Mouse (Mus musculus): ENCODE data around the gene Tut4. TPM values are rescaled to one million over a fixed set of nuclear protein-coding genes. Genes with fewer than 3 reads are reported as not detected.

Gene Tut4
- 65.8 and 105 TPM in 2 replicates for polyA plus RNA-seq (2014; fragmentation: Nextera tagmentation; extraction: Ambion mirVana)

- Histone ChIP-seq H3K27ac (ENCODE audit: low read depth, low read length) (peak within 1 kb of the TSS; percentile 98), H3K4me1 (replicated peaks; ENCODE audit: control insufficient read depth, insufficient read depth, low read length) (no peaks in the 10 kb centered on the region), H3K4me3 (ENCODE audit: low read depth, low read length) (peak within 1 kb of the TSS; percentile 99), H3K9ac (ENCODE audit: low read depth, low read length) (peak within 1 kb of the TSS; percentile 98), H3K9me3 (ENCODE audit: control insufficient read depth, low read length) (no peaks in the 10 kb centered on the region), H3K27me3 (ENCODE audit: control insufficient read depth, insufficient read depth, low read length) (no peaks in the 10 kb centered on the region), H3K4me2 (replicated peaks; ENCODE audit: low read depth, low read length) (peak within 1 kb of the TSS; percentile 79), H3K36me3 (ENCODE audit: control insufficient read depth, insufficient read depth, low read length) (no peaks in the 10 kb centered on the region)
- ATAC-seq (ENCODE audit: low FRiP score), result peak; percentile 92
- WGBS, result under 1% methylated on average over 49 of the region's 97 CpGs
- DNase-seq (ENCODE audit: low spot score), result peak; percentile 93
These were observed at the start of gene Tut4 for GRCm38 (mm10) chr4:108459231-108460155. Gene Tut4, plus strand, starts transcription at chr4:108459426.

- DNase-seq (ENCODE audit: low spot score), result no peak
- no peak overlapping the region for H3K4me3 ChIP-seq (ENCODE audit: low read depth, low read length)
- no peak overlapping the region for H3K9ac ChIP-seq (ENCODE audit: low read depth, low read length)
- no peak for ATAC-seq (ENCODE audit: low FRiP score)
- no peaks in the 10 kb centered on the region for H3K36me3 ChIP-seq (ENCODE audit: control insufficient read depth, insufficient read depth, low read length)
- no peak overlapping the region for H3K4me2 ChIP-seq (replicated peaks; ENCODE audit: low read depth, low read length)
- WGBS, result 94% methylated on average over 2 of the region's 2 CpGs
- no peaks in the 10 kb centered on the region for H3K9me3 ChIP-seq (ENCODE audit: control insufficient read depth, low read length)
- H3K27me3 ChIP-seq (ENCODE audit: control insufficient read depth, insufficient read depth, low read length), result no peaks in the 10 kb centered on the region
- no peaks in the 10 kb centered on the region for H3K4me1 ChIP-seq (replicated peaks; ENCODE audit: control insufficient read depth, insufficient read depth, low read length)
- no peak overlapping the region for H3K27ac ChIP-seq (ENCODE audit: low read depth, low read length)
These were observed 34.6 kb upstream of the Tut4 start for GRCm38 (mm10) chr4:108424587-108424986.

GRCm38 (mm10) chr4:108427719-108428340, 31.4 kb upstream of the Tut4 start:
- 84% methylated on average over 11 of the region's 11 CpGs for WGBS
- DNase-seq (ENCODE audit: low spot score) (no peak), ATAC-seq (ENCODE audit: low FRiP score) (no peak)
- no peak overlapping the region for H3K27ac ChIP-seq (ENCODE audit: low read depth, low read length)
- no peak overlapping the region for H3K9ac ChIP-seq (ENCODE audit: low read depth, low read length)
- no peak overlapping the region for H3K4me3 ChIP-seq (ENCODE audit: low read depth, low read length)
- no peak overlapping the region for H3K4me2 ChIP-seq (replicated peaks; ENCODE audit: low read depth, low read length)
- H3K27me3 ChIP-seq (ENCODE audit: control insufficient read depth, insufficient read depth, low read length), result no peaks in the 10 kb centered on the region
- H3K4me1 ChIP-seq (replicated peaks; ENCODE audit: control insufficient read depth, insufficient read depth, low read length), result peaks cover 5% of the 10 kb centered on the region
- no peaks in the 10 kb centered on the region for H3K36me3 ChIP-seq (ENCODE audit: control insufficient read depth, insufficient read depth, low read length)
- H3K9me3 ChIP-seq (ENCODE audit: control insufficient read depth, low read length), result no peaks in the 10 kb centered on the region

GRCm38 (mm10) chr4:108428341-108428721, 30.9 kb upstream of the Tut4 start:
- Histone ChIP-seq H3K27me3 (ENCODE audit: control insufficient read depth, insufficient read depth, low read length) (no peaks in the 10 kb centered on the region), H3K9ac (ENCODE audit: low read depth, low read length) (no peak overlapping the region), H3K4me3 (ENCODE audit: low read depth, low read length) (no peak overlapping the region), H3K4me1 (replicated peaks; ENCODE audit: control insufficient read depth, insufficient read depth, low read length) (peaks cover 5% of the 10 kb centered on the region), H3K9me3 (ENCODE audit: control insufficient read depth, low read length) (no peaks in the 10 kb centered on the region), H3K27ac (ENCODE audit: low read depth, low read length) (no peak overlapping the region), H3K36me3 (ENCODE audit: control insufficient read depth, insufficient read depth, low read length) (no peaks in the 10 kb centered on the region), H3K4me2 (replicated peaks; ENCODE audit: low read depth, low read length) (no peak overlapping the region)
- DNase-seq (ENCODE audit: low spot score) (no peak), ATAC-seq (ENCODE audit: low FRiP score) (no peak)
- 90% methylated on average over 6 of the region's 6 CpGs for WGBS

- Histone ChIP-seq H3K9me3 (ENCODE audit: control insufficient read depth, low read length) (no peaks in the 10 kb centered on the region), H3K4me3 (ENCODE audit: low read depth, low read length) (no peak overlapping the region), H3K27ac (ENCODE audit: low read depth, low read length) (peak overlapping the region; percentile 75), H3K9ac (ENCODE audit: low read depth, low read length) (no peak overlapping the region; the same call in 1 of the 2 replicates), H3K36me3 (ENCODE audit: control insufficient read depth, insufficient read depth, low read length) (no peaks in the 10 kb centered on the region), H3K4me1 (replicated peaks; ENCODE audit: control insufficient read depth, insufficient read depth, low read length) (peaks cover 5% of the 10 kb centered on the region), H3K27me3 (ENCODE audit: control insufficient read depth, insufficient read depth, low read length) (no peaks in the 10 kb centered on the region), H3K4me2 (replicated peaks; ENCODE audit: low read depth, low read length) (0 out of 2 replicates have a peak overlapping the region, but pooled peaks have one; percentile 5)
- ATAC-seq (ENCODE audit: low FRiP score), result peak; percentile 91
- DNase-seq (ENCODE audit: low spot score), result peak; percentile 74
- 35% methylated on average over 4 of the region's 4 CpGs for WGBS
These were observed 28.3 kb upstream of the Tut4 start for GRCm38 (mm10) chr4:108430656-108431560.

GRCm38 (mm10) chr4:108431561-108431936, 27.7 kb upstream of the Tut4 start:
- 40% methylated on average over 2 of the region's 2 CpGs for WGBS
- ATAC-seq (ENCODE audit: low FRiP score), result peak; percentile 17; the same call in 1 of the 2 replicates

GRCm38 (mm10) chr4:108433341-108433740, 25.9 kb upstream of the Tut4 start:
- no peak overlapping the region for H3K9ac ChIP-seq (ENCODE audit: low read depth, low read length)
- H3K36me3 ChIP-seq (ENCODE audit: control insufficient read depth, insufficient read depth, low read length), result no peaks in the 10 kb centered on the region
- H3K4me1 ChIP-seq (replicated peaks; ENCODE audit: control insufficient read depth, insufficient read depth, low read length), result peaks cover 5% of the 10 kb centered on the region
- H3K9me3 ChIP-seq (ENCODE audit: control insufficient read depth, low read length), result no peaks in the 10 kb centered on the region
- no peak overlapping the region for H3K27ac ChIP-seq (ENCODE audit: low read depth, low read length)
- no peak overlapping the region for H3K4me3 ChIP-seq (ENCODE audit: low read depth, low read length)
- DNase-seq (ENCODE audit: low spot score), result no peak
- 49% methylated on average over 6 of the region's 6 CpGs for WGBS
- H3K27me3 ChIP-seq (ENCODE audit: control insufficient read depth, insufficient read depth, low read length), result no peaks in the 10 kb centered on the region
- H3K4me2 ChIP-seq (replicated peaks; ENCODE audit: low read depth, low read length), result no peak overlapping the region
- no peak for ATAC-seq (ENCODE audit: low FRiP score)

More at GRCm38 (mm10) chr4:108431561-108431936, 27.7 kb upstream of the Tut4 start:
- H3K27me3 ChIP-seq (ENCODE audit: control insufficient read depth, insufficient read depth, low read length), result no peaks in the 10 kb centered on the region
- H3K4me2 ChIP-seq (replicated peaks; ENCODE audit: low read depth, low read length), result no peak overlapping the region
- H3K27ac ChIP-seq (ENCODE audit: low read depth, low read length), result peak overlapping the region; percentile 63
- H3K9ac ChIP-seq (ENCODE audit: low read depth, low read length), result no peak overlapping the region
- H3K4me1 ChIP-seq (replicated peaks; ENCODE audit: control insufficient read depth, insufficient read depth, low read length), result peaks cover 5% of the 10 kb centered on the region
- H3K9me3 ChIP-seq (ENCODE audit: control insufficient read depth, low read length), result no peaks in the 10 kb centered on the region
- no peak overlapping the region for H3K4me3 ChIP-seq (ENCODE audit: low read depth, low read length)
- H3K36me3 ChIP-seq (ENCODE audit: control insufficient read depth, insufficient read depth, low read length), result no peaks in the 10 kb centered on the region
- no peak for DNase-seq (ENCODE audit: low spot score)

GRCm38 (mm10) chr4:108434221-108434620, 25.0 kb upstream of the Tut4 start:
- H3K27me3 ChIP-seq (ENCODE audit: control insufficient read depth, insufficient read depth, low read length), result no peaks in the 10 kb centered on the region
- H3K4me2 ChIP-seq (replicated peaks; ENCODE audit: low read depth, low read length), result no peak overlapping the region
- peaks cover 5% of the 10 kb centered on the region for H3K4me1 ChIP-seq (replicated peaks; ENCODE audit: control insufficient read depth, insufficient read depth, low read length)
- H3K4me3 ChIP-seq (ENCODE audit: low read depth, low read length), result no peak overlapping the region
- ATAC-seq (ENCODE audit: low FRiP score), result no peak
- no peaks in the 10 kb centered on the region for H3K36me3 ChIP-seq (ENCODE audit: control insufficient read depth, insufficient read depth, low read length)
- WGBS, result 86% methylated on average over 4 of the region's 4 CpGs
- no peaks in the 10 kb centered on the region for H3K9me3 ChIP-seq (ENCODE audit: control insufficient read depth, low read length)
- no peak overlapping the region for H3K9ac ChIP-seq (ENCODE audit: low read depth, low read length)
- H3K27ac ChIP-seq (ENCODE audit: low read depth, low read length), result no peak overlapping the region
- DNase-seq (ENCODE audit: low spot score), result no peak
